Mouse (Mus musculus) liver, embryonic 16.5 days (tissue): ENCODE results near the gene Gnao1. TPM values are rescaled to one million over a fixed set of nuclear protein-coding genes. Genes with fewer than 3 reads are reported as not detected.

Source experiments
- ATAC-seq: fragments of 200-750 bp; cut with Nextera tagmentation; 2 replicates; pipeline ENCODE4 v1.8.0; 2017; ENCODE audit warnings: low read depth, mild to moderate bottlenecking, moderate number of reproducible peaks, moderate library complexity
- H3K27ac ChIP-seq: fragments of 300-500 bp; sonication (generic); 2 replicates; pipeline ENCODE4 v1.5.1; 2014; ENCODE audit warnings: mild to moderate bottlenecking, low read length
- H3K27me3 ChIP-seq: fragments of 300-500 bp; sonication (generic); 2 replicates; pipeline ENCODE4 v1.6.1; 2014; ENCODE audit warnings: low read depth, low read length, mixed read lengths; ENCODE audit not compliant: control insufficient read depth, insufficient read depth
- H3K36me3 ChIP-seq: fragments of 300-500 bp; sonication (generic); 2 replicates; pipeline ENCODE4 v1.6.1; 2014; ENCODE audit warnings: mild to moderate bottlenecking; ENCODE audit not compliant: control insufficient read depth, insufficient read depth
- H3K4me1 ChIP-seq: fragments of 300-500 bp; sonication (generic); 2 replicates; pipeline ENCODE4 v1.6.1; 2014; ENCODE audit warnings: low read depth, low read length, mixed read lengths; ENCODE audit not compliant: control insufficient read depth
- H3K4me2 ChIP-seq: fragments of 300-500 bp; sonication (generic); 2 replicates; pipeline ENCODE4 v1.6.1; 2014; ENCODE audit warnings: low read depth, low read length, mixed read lengths
- H3K4me3 ChIP-seq: fragments of 300-500 bp; sonication (generic); 2 replicates; pipeline ENCODE4 v1.5.1; 2014; ENCODE audit warnings: low read depth, mild to moderate bottlenecking, low read length
- H3K9ac ChIP-seq: fragments of 300-500 bp; sonication (generic); 2 replicates; pipeline ENCODE4 v1.6.1; 2014; ENCODE audit warnings: low read depth, low read length
- H3K9me3 ChIP-seq: fragments of 300-500 bp; sonication (generic); replicated peaks from 2 replicates; pipeline ENCODE4 v1.6.1; 2016; ENCODE audit warnings: low read length; ENCODE audit not compliant: control insufficient read depth
- whole genome bisulfite sequencing: fragments of 180-500 bp; shearing (Covaris S2); extraction: QIAGEN DNeasy Blood & Tissue Kit; methylation state at CpG from one replicate; pipeline ENCODE4 v1.1.7; 2014; ENCODE audit not compliant: insufficient replicate concordance; 5-methylcytosine and 5-hydroxymethylcytosine counted together
- polyA plus RNA-seq: library from polyadenylated mRNA; unstranded; fragments of >200 nt; fragmentation: Nextera tagmentation; extraction: Ambion mirVana; gene quantifications from 2 replicates; pipeline ENCODE4 v1.2.1, GENCODE M21; 2015

Gene Gnao1
- polyA plus RNA-seq, 1 experiment from 2014 or later: 0.33 TPM

DNA sequence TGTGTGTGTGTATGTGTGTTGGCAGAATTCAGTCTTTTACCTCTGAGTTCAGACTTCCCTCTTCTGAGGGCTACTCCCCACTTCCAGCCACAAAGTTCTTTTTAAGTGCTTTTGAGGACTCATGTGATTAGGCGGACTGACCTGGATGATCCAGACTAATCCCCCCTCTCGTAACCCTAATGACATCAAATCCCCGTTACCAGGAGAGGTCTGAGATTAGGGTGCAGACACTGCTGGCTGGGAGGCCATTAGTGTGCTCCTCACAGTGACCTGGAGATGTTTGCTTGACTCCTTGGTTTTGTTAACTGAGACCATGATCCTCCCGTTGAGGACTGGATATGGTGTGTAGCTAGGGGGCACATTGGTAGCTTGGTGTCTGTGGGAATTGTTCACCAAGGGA, 30.7 kb downstream of the Gnao1 start:
- H3K9ac ChIP-seq: no peak overlapping the region
- no peaks in the 10 kb centered on the region for H3K9me3 ChIP-seq
- H3K4me1 ChIP-seq: no peaks in the 10 kb centered on the region
- no peak for ATAC-seq
- H3K27me3 ChIP-seq: no peaks in the 10 kb centered on the region
- 50% methylated on average over 4 of the region's 4 CpGs for WGBS
- no peak overlapping the region for H3K4me3 ChIP-seq
- no peak overlapping the region for H3K27ac ChIP-seq
- H3K36me3 ChIP-seq: no peaks in the 10 kb centered on the region
- H3K4me2 ChIP-seq: no peak overlapping the region

DNA sequence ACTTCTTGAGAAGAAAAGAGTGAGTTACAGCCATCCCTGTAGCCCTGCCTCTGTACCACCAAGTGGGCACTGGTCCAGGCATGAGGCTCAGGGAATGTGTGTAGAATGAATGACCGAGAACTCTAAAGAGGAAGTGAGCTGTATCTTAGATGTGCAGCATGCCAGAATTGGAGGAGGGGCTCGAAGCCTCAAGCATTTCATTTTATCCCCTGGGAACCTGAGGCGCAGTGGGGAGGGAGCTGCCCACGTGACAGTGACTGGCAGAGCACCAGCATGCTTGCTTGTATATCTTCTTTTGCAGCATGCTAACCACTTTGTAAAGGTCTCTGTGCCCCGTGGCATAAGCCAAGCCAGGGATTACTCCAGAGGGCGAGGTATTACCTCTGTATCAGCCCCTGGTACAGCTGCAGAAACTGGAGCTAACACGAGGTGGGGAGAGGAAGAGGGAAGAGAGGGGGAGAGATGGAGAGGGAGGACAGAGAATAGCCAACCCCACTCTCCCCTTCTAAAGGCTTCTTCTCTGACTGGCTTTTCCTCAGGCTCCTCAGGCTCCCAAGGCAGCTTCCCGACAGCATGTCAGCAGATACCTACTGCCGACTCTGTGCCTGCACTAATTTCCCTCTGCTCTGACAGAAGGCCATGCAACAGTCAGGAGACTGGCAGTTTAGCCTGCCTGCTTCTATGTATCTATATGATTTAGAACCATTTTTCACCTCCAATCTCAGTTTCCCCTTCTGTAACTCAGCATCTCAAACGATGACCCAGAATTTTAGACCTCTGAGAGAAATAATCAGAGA, 31.4 kb downstream of the Gnao1 start:
- no peaks in the 10 kb centered on the region for H3K9me3 ChIP-seq
- ATAC-seq: no peak

DNA sequence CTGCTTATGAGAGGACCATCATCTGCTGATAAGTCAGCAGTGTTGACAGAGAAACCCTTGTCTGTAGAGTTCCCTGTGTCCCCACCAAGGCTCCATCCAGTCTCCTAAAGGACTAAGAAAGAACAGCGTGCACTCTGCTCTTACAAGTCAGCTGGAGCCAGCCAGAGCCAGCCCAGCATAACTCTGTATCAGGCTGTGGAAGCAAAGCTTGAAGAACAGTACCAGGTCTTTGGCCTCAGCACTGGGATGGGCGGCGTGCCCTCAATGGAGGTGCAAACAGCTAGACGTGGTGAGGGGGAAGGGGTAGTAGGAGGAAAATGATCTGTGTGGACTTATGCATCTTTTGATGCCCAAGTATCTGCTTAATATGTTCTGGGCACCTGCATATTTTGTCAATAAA, 32.8 kb downstream of the Gnao1 start:
- H3K36me3 ChIP-seq: no peaks in the 10 kb centered on the region
- no peak overlapping the region for H3K4me2 ChIP-seq
- no peak for ATAC-seq
- no peaks in the 10 kb centered on the region for H3K27me3 ChIP-seq
- no peaks in the 10 kb centered on the region for H3K9me3 ChIP-seq
- no peak overlapping the region for H3K27ac ChIP-seq
- no peak overlapping the region for H3K9ac ChIP-seq
- H3K4me3 ChIP-seq: no peak overlapping the region
- H3K4me1 ChIP-seq: no peaks in the 10 kb centered on the region
- 72% methylated on average over 4 of the region's 4 CpGs for WGBS

More for the DNA sequence above, 31.4 kb downstream of the Gnao1 start:
- Histone ChIP-seq H3K36me3 (no peaks in the 10 kb centered on the region), H3K4me2 (no peak overlapping the region), H3K4me3 (no peak overlapping the region), H3K4me1 (no peaks in the 10 kb centered on the region), H3K9ac (no peak overlapping the region), H3K27me3 (no peaks in the 10 kb centered on the region), H3K27ac (no peak overlapping the region)
- 27% methylated on average over 10 of the region's 10 CpGs for WGBS

DNA sequence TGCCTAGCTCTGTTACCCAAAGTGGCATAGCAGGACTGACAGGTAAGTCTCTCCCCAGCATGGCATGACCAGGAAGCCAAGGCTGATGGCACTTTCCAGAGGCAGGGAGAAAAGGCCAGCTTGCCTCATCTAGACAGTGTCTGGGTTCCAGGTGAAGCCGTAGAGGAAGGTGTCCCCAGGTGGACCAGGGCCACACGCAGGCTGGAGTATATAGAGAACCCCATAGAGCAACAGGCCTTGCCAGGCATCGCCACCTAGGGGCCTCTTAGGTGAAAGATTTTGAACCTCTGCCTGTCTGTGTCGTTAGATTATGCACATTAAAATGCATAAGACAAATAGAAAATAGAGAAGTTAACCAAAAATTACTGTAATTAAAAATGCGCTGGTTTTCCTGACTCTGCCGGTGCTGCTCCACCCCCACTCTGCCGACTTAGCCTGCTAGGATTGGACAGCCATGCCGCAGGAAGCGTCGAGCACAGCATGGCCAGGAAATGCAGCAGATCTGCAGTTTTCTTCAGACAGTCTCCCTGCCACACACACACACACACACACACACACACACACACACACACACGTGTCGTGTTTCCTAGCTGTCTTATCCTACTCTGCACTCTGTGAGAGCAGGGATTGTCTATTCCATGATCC, 34.2 kb downstream of the Gnao1 start:
- no peaks in the 10 kb centered on the region for H3K36me3 ChIP-seq
- H3K9ac ChIP-seq: no peak overlapping the region
- H3K4me3 ChIP-seq: no peak overlapping the region
- H3K4me1 ChIP-seq: no peaks in the 10 kb centered on the region; the same call in 1 of the 2 replicates
- 23% methylated on average over 12 of the region's 12 CpGs for WGBS
- ATAC-seq: peak; percentile 24; the same call in 1 of the 2 replicates
- no peaks in the 10 kb centered on the region for H3K9me3 ChIP-seq
- H3K27ac ChIP-seq: no peak overlapping the region
- H3K27me3 ChIP-seq: no peaks in the 10 kb centered on the region
- no peak overlapping the region for H3K4me2 ChIP-seq

DNA sequence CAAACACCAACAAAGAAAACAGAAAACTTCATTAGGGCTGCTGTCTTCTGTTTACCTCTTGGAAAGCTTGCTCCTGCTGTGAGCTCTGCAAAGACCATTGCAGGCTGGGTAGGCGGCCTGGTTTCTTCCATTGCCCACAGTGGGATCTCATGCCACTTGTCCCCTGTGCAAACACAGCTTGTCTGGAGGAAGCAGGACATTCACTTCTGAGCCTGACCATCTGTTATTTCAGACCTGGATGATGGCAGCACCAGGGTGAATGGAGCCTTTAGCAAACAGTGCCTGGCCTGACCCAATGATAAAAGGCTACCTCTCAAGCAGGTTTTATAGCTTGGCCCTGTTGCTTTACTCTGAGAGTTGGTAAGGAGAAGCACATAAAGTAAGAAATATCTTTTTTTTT, 35.4 kb downstream of the Gnao1 start:
- no peaks in the 10 kb centered on the region for H3K27me3 ChIP-seq
- no peak overlapping the region for H3K9ac ChIP-seq
- no peaks in the 10 kb centered on the region; the same call in 1 of the 2 replicates for H3K4me1 ChIP-seq
- ATAC-seq: no peak
- no peaks in the 10 kb centered on the region for H3K36me3 ChIP-seq
- no peak overlapping the region for H3K4me2 ChIP-seq
- 59% methylated on average over 1 of the region's 1 CpGs for WGBS
- H3K4me3 ChIP-seq: no peak overlapping the region
- H3K27ac ChIP-seq: no peak overlapping the region
- H3K9me3 ChIP-seq: no peaks in the 10 kb centered on the region

DNA sequence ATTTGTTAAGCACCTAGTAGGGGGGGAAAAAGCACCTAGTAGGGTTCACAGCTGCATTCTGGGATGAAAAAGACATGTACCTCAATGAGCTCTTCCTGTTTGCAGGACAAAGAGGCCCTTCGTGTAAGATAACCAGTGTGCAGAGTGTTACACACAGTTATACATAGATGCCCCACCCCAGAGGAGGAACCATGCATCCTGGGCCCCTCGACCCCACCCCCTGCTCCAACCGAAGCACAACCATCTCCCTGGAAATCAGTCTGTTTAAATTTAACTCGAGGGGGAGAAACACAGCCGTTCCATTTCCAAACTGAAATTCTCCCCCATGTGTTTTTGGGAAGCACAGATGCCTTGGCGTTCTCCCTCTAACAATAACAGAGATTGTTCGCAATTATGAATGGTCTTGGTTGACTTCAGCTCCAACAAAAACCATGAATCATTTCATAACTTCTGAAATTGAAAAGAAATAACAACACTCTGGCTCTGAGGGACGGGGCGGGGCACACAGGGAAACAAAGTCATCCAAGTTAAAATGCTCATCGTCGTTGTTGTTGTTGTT, 42.4 kb downstream of the Gnao1 start:
- Histone ChIP-seq H3K4me2 (no peak overlapping the region), H3K27ac (no peak overlapping the region), H3K9ac (no peak overlapping the region), H3K27me3 (no peaks in the 10 kb centered on the region), H3K4me3 (no peak overlapping the region), H3K4me1 (no peaks in the 10 kb centered on the region; the same call in 1 of the 2 replicates), H3K36me3 (no peaks in the 10 kb centered on the region), H3K9me3 (no peaks in the 10 kb centered on the region)
- ATAC-seq: no peak
- 44% methylated on average over 11 of the region's 11 CpGs for WGBS

DNA sequence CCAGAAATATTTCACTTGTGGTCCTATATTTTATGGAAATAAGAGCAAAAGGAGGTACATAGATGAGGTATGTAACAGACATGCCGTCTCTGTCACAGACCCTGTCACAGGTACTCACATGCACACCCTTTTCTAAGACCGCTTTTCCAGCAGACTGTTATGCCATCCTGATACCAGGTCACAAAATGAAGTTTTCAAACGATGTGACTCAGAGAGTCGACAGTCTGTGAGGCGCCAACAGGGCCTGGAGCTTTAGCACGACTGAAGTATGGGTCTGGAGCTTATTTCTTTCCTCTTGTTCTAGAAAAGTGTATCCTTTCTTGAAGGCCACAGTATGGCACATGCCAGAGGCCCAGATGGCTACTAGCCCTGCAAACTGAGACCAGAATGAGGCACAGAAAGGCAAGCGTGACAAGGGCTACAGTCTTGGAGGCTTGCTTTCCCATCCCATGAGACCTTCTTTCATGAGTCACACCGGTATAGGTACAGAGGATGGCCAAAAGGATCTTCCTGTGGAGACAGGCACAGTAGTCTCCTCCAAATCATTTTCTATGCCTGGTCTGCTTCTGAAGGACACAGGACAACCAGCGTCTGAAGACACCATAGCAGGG, 43.2 kb downstream of the Gnao1 start:
- Histone ChIP-seq H3K36me3 (no peaks in the 10 kb centered on the region), H3K27ac (no peak overlapping the region), H3K9ac (no peak overlapping the region), H3K4me3 (no peak overlapping the region), H3K4me2 (no peak overlapping the region), H3K27me3 (no peaks in the 10 kb centered on the region), H3K9me3 (no peaks in the 10 kb centered on the region), H3K4me1 (no peaks in the 10 kb centered on the region; the same call in 1 of the 2 replicates)
- no peak for ATAC-seq
- WGBS: 63% methylated on average over 9 of the region's 9 CpGs

DNA sequence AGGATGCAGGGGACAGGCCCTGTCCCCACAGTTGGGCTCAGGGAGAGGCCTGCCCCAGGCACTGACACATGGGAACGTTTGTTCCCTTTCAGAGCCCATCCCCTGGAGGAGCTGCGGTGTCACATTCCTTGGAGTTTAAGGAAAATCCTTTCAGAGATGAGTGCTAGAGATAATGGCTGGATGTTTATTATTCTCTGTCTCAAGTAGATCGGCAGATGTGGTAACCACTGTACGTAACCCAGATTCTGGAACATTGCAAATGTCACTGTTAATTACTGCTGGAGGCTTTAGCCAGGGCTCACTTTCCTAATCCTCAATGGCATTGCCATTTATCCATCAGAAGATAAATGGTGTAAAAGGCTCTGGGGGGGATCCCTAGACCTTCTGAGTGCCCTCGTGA, 44.9 kb downstream of the Gnao1 start:
- no peak for ATAC-seq
- no peak overlapping the region for H3K4me2 ChIP-seq
- no peak overlapping the region for H3K4me3 ChIP-seq
- H3K27me3 ChIP-seq: no peaks in the 10 kb centered on the region
- no peaks in the 10 kb centered on the region for H3K36me3 ChIP-seq
- H3K27ac ChIP-seq: no peak overlapping the region
- WGBS: 51% methylated on average over 5 of the region's 5 CpGs
- no peaks in the 10 kb centered on the region for H3K9me3 ChIP-seq
- no peaks in the 10 kb centered on the region for H3K4me1 ChIP-seq
- H3K9ac ChIP-seq: no peak overlapping the region

DNA sequence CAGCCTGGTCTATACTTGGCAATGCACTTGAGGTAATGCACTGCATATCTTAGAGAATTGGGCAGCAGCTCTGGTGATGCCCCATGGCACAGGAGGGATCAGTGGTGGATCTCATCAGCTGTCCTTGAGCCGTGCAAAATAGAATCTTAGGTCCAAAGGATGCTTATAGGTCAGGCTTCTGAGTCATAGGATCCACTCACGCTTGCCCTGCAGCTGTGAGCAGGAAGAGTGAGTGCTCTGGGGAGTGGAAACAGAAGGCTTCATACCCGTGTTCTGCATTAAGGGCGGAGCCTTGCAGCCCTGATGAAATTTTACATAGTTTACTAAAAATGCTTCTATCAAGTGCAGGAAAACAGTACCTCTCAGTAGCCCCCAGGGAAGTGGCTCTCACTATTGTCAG, 45.5 kb downstream of the Gnao1 start:
- no peak for ATAC-seq
- WGBS: 47% methylated on average over 4 of the region's 4 CpGs
- no peak overlapping the region for H3K27ac ChIP-seq
- no peak overlapping the region for H3K4me3 ChIP-seq
- no peaks in the 10 kb centered on the region for H3K4me1 ChIP-seq
- no peaks in the 10 kb centered on the region for H3K36me3 ChIP-seq
- no peaks in the 10 kb centered on the region for H3K9me3 ChIP-seq
- H3K27me3 ChIP-seq: no peaks in the 10 kb centered on the region
- H3K9ac ChIP-seq: no peak overlapping the region
- H3K4me2 ChIP-seq: no peak overlapping the region
